Mouse (Mus musculus) CH12.LX (cell line): ENCODE measurements around the gene Smndc1. TPM values are rescaled to one million over a fixed set of nuclear protein-coding genes. Genes with fewer than 3 reads are reported as not detected.

Source experiments
- DNase-seq: peaks from one replicate; pipeline ENCODE4 v3.0.0-alpha.2; 2013; ENCODE audit errors: extremely low read depth
- H3K27ac ChIP-seq: 2 replicates; pipeline ENCODE4 v1.5.1; 2012; ENCODE audit warnings: low read depth, mild to moderate bottlenecking, control low read depth, moderate library complexity; ENCODE audit not compliant: insufficient read depth
- H3K27me3 ChIP-seq: replicated peaks from 2 replicates; pipeline ENCODE3; 2012; ENCODE audit warnings: inconsistent platforms
- H3K36me3 ChIP-seq, 2 experiments: replicated peaks in 1 of 2; 2 replicates each; pipeline versions ENCODE3 to v1.6.1; 2012; ENCODE audit warnings: inconsistent platforms in 1 of 2, low read length in 1 of 2, mild to moderate bottlenecking in 1 of 2, mixed read lengths in 1 of 2, moderate library complexity in 1 of 2; ENCODE audit not compliant: control insufficient read depth in 1 of 2, insufficient read depth in 1 of 2
- H3K4me1 ChIP-seq, 2 experiments: 2 replicates each; pipeline ENCODE4 v1.6.1; 2012; ENCODE audit warnings: inconsistent platforms in 1 of 2, moderate library complexity in 1 of 2; ENCODE audit not compliant: insufficient read depth in 2 of 2, control insufficient read depth in 1 of 2
- H3K4me2 ChIP-seq: 2 replicates; pipeline ENCODE4 v1.6.1; 2012; ENCODE audit warnings: low read depth, mild to moderate bottlenecking, control low read depth; ENCODE audit not compliant: poor library complexity, insufficient read depth, severe bottlenecking
- H3K4me3 ChIP-seq, 3 experiments: fragments of 150-350 bp in 1 of 3; sonication (generic) in 1 of 3; replicated peaks in 1 of 3; 2 replicates each; pipeline versions ENCODE3 to v1.5.1; 2011 to 2012; ENCODE audit warnings: low read depth in 2 of 3, low read length in 2 of 3, mild to moderate bottlenecking in 2 of 3, moderate library complexity in 2 of 3, control low read depth in 1 of 3, improper control_type of control experiment in 1 of 3, inconsistent platforms in 1 of 3, mixed read lengths in 1 of 3; ENCODE audit not compliant: poor library complexity in 1 of 3
- H3K79me2 ChIP-seq: replicated peaks from 2 replicates; pipeline ENCODE4 v1.6.1; 2012; ENCODE audit warnings: mild to moderate bottlenecking, moderate library complexity; ENCODE audit not compliant: control insufficient read depth, poor library complexity, insufficient read depth, severe bottlenecking; ENCODE audit errors: extremely low read depth
- H3K9ac ChIP-seq: 2 replicates; pipeline ENCODE4 v1.6.1; 2012; ENCODE audit warnings: low read depth, mild to moderate bottlenecking, control low read depth, moderate library complexity; ENCODE audit not compliant: insufficient read depth
- H3K9me3 ChIP-seq: replicated peaks from 2 replicates; pipeline ENCODE3; 2012; ENCODE audit warnings: low read length, inconsistent platforms, mixed read lengths
- CHD1 ChIP-seq: IDR thresholded peaks from 2 replicates; pipeline ENCODE4 v1.6.1; 2012; ENCODE audit warnings: low read depth, low read length, improper control_type of control experiment, inconsistent platforms
- CHD2 ChIP-seq: IDR thresholded peaks from 2 replicates; pipeline ENCODE4 v1.6.1; 2011; ENCODE audit warnings: low read length, improper control_type of control experiment
- E2F4 ChIP-seq: IDR thresholded peaks from 2 replicates; pipeline ENCODE4 v1.6.1; 2011; ENCODE audit warnings: low read depth, low read length, improper control_type of control experiment; ENCODE audit not compliant: insufficient replicate concordance
- ELF1 ChIP-seq: IDR thresholded peaks from 2 replicates; pipeline ENCODE4 v1.6.1; 2014; ENCODE audit warnings: low read depth, mild to moderate bottlenecking, inconsistent platforms, low read length, improper control_type of control experiment
- ETS1 ChIP-seq: conservative IDR thresholded peaks from 2 replicates; pipeline ENCODE4 v1.6.1; 2012; ENCODE audit warnings: low read depth, mild to moderate bottlenecking, inconsistent platforms, low read length, improper control_type of control experiment, moderate library complexity
- JUN ChIP-seq: IDR thresholded peaks from 2 replicates; pipeline ENCODE4 v1.6.1; 2011; ENCODE audit warnings: low read depth, mild to moderate bottlenecking, low read length, improper control_type of control experiment, moderate library complexity; ENCODE audit not compliant: insufficient read depth
- MAFK ChIP-seq: IDR thresholded peaks from 2 replicates; pipeline ENCODE4 v1.6.1; 2011; ENCODE audit warnings: low read length, improper control_type of control experiment; ENCODE audit not compliant: insufficient replicate concordance
- MAX ChIP-seq: IDR thresholded peaks from 2 replicates; pipeline ENCODE4 v1.6.1; 2011; ENCODE audit warnings: low read length, improper control_type of control experiment
- MAZ ChIP-seq: IDR thresholded peaks from 2 replicates; pipeline ENCODE4 v1.6.1; 2012; ENCODE audit warnings: low read depth, mild to moderate bottlenecking, inconsistent platforms, low read length, improper control_type of control experiment, moderate library complexity
- MXI1 ChIP-seq: IDR thresholded peaks from 2 replicates; pipeline ENCODE4 v1.6.1; 2011; ENCODE audit warnings: mild to moderate bottlenecking, low read depth, low read length, improper control_type of control experiment
- NRF1 ChIP-seq: IDR thresholded peaks from 2 replicates; pipeline ENCODE4 v1.6.1; 2014; ENCODE audit warnings: low read depth, mild to moderate bottlenecking, inconsistent platforms, low read length, improper control_type of control experiment, moderate library complexity
- POLR2A ChIP-seq: IDR thresholded peaks from 2 replicates; pipeline ENCODE4 v1.6.1; 2011; ENCODE audit warnings: low read depth, mild to moderate bottlenecking, improper control_type of control experiment, low read length
- RAD21 ChIP-seq: IDR thresholded peaks from 2 replicates; pipeline ENCODE4 v1.6.1; 2011; ENCODE audit warnings: low read depth, mild to moderate bottlenecking, low read length, improper control_type of control experiment, moderate library complexity
- SIN3A ChIP-seq: IDR thresholded peaks from 2 replicates; pipeline ENCODE4 v1.6.1; 2012; ENCODE audit warnings: low read length, improper control_type of control experiment, inconsistent platforms
- TBP ChIP-seq: conservative IDR thresholded peaks from 2 replicates; pipeline ENCODE4 v1.6.1; 2011; ENCODE audit warnings: low read depth, low read length, improper control_type of control experiment
- TCF12 ChIP-seq: IDR thresholded peaks from 2 replicates; pipeline ENCODE4 v1.6.1; 2014; ENCODE audit warnings: low read depth, mild to moderate bottlenecking, inconsistent platforms, low read length, improper control_type of control experiment
- UBTF ChIP-seq: IDR thresholded peaks from 2 replicates; pipeline ENCODE4 v1.6.1; 2012; ENCODE audit warnings: low read depth, mild to moderate bottlenecking, inconsistent platforms, low read length, improper control_type of control experiment, moderate library complexity
- ZC3H11A ChIP-seq: IDR thresholded peaks from 2 replicates; pipeline ENCODE4 v1.6.1; 2012; ENCODE audit warnings: low read depth, mild to moderate bottlenecking, inconsistent platforms, low read length, improper control_type of control experiment
- ZKSCAN1 ChIP-seq: IDR thresholded peaks from 2 replicates; pipeline ENCODE4 v1.6.1; 2012; ENCODE audit warnings: low read depth, inconsistent platforms, low read length, improper control_type of control experiment, borderline replicate concordance
- ZNF384 ChIP-seq: IDR thresholded peaks from 2 replicates; pipeline ENCODE4 v1.6.1; 2012; ENCODE audit warnings: low read depth, low read length, improper control_type of control experiment, inconsistent platforms
- dilution Hi-C: fragments of 300-500 bp; cut with MboI; formaldehyde crosslinking; loops from 2 replicates; pipeline ENCODE4 v1.14.3; 2020; ENCODE audit warnings: low sequenced_read_pairs; ENCODE audit not compliant: extremely low pct_unique_long_range_greater_than_20kb, extremely low pct_ligation_motif_present
- in situ Hi-C: fragments of 300-500 bp; cut with MboI; formaldehyde crosslinking; loops from 3 replicates; pipeline ENCODE4 v1.14.3; 2019; ENCODE audit warnings: low sequenced_read_pairs, low pct_ligation_motif_present, low pct_unique_long_range_greater_than_20kb, mixed read lengths
- polyA plus RNA-seq: library from polyadenylated mRNA; unstranded; fragments of >175 nt; gene quantifications from 2 replicates; pipeline ENCODE4 v1.2.1, GENCODE M21; 2012; ENCODE audit warnings: low read depth; ENCODE audit not compliant: insufficient read length
- total RNA-seq, 2 experiments: library from RNA; depleted of rRNA; stranded (reverse); fragments of 300-350 nt in 1 of 2; fragments of >200 nt in 1 of 2; gene quantifications; 2 replicates each; pipeline ENCODE4 v1.2.3; 2012 to 2014

Smndc1 gene
- total and polyA plus RNA-seq, 3 experiments: 20.5 to 96.6 (median 41.3) TPM

DNA sequence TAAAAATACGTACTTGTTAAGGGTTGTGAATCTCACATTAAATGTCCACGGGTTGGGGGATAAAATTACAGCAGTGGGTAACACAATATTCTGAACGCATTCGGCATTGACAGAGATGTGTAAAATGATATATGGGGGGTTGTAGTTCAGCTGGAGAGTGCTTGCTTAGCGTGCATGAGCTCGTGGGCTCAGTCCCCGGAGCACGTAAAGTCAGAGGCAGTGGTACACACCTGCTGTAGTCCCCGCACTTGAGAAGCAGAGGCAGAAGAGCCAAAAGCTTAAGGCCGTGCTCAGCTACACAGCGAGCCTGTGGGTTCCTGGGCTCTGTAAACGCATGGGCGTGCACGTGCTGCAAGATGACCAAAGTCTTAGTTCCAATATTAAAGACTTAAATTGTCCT lies 44.6 kb downstream of the Smndc1 start:
- Histone ChIP-seq H3K4me3 (no peak overlapping the region), H3K4me2 (no peak overlapping the region)
- TF ChIP-seq TCF12 (no peak), MAX (no peak), TBP (no peak), CHD1 (no peak), NRF1 (no peak), ETS1 (no peak), POLR2A (no peak), ZKSCAN1 (no peak), MXI1 (no peak), UBTF (no peak), JUN (no peak), MAZ (no peak), ZNF384 (no peak), ZC3H11A (no peak), CHD2 (no peak), SIN3A (no peak), MAFK (no peak), RAD21 (no peak), ELF1 (no peak), E2F4 (no peak)
- TF ChIP-seq, all 38 proteins: peak for 0
- Histone ChIP-seq H3K27me3 (no peaks in the 10 kb centered on the region), H3K79me2 (no peaks in the 10 kb centered on the region), H3K36me3 (peaks cover 0 to 11% of the 10 kb centered on the region in 2 experiments), H3K4me1 (peaks cover 2 to 4% of the 10 kb centered on the region in 2 experiments; a peak in 2 of 4 replicates), H3K27ac (no peak overlapping the region), H3K9ac (no peak overlapping the region), H3K9me3 (no peaks in the 10 kb centered on the region)
- no peak for DNase-seq
- dilution Hi-C loops (no loop called here), in situ Hi-C loops (loop anchor here (25.0 kb wide), 1 partner anchor 333 kb away; no protein-coding TSS in a partner anchor)

DNA sequence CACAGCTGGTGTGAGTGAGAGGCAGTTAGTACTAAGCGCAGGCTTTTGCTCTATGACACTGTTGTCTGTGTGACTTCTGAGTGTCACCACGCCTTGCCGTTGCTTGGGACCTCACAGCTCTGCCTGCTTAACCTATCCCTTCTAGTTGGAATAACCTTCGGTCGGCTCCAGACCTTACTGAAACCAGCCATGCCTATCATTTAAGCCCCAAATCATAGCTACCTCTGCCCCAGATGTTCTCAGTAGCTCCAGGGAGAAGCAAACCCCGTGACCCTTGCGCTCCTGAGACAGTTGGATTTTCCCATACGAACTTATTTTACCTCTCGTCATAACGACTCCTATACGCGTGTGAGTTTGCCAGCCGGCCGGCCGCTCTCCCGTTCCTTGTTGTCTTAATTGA lies 46.3 kb downstream of the Smndc1 start:
- peaks cover 0 to 9% of the 10 kb centered on the region in 2 experiments for H3K36me3 ChIP-seq
- H3K9ac ChIP-seq: no peak overlapping the region
- no peaks in the 10 kb centered on the region for H3K9me3 ChIP-seq
- H3K27ac ChIP-seq: no peak overlapping the region
- 0 out of 2 replicates have a peak, but pooled peaks cover 2% of the 10 kb centered on the region for H3K79me2 ChIP-seq
- in situ Hi-C loops (loop anchor here (25.0 kb wide), 1 partner anchor 332 kb away; no protein-coding TSS in a partner anchor), dilution Hi-C loops (no loop called here)
- no peak overlapping the region for H3K4me3 ChIP-seq
- no peak overlapping the region for H3K4me2 ChIP-seq
- DNase-seq: no peak
- H3K27me3 ChIP-seq: no peaks in the 10 kb centered on the region
- peaks cover 4 to 11% of the 10 kb centered on the region in 2 experiments for H3K4me1 ChIP-seq
- TF ChIP-seq ETS1 (no peak), TCF12 (no peak), UBTF (no peak)
